Mouse (Mus musculus) cerebellum, postnatal 14 days (tissue): ENCODE results near the gene Raly.
"Not testable (repeated sequence)": the region's sequence is repeated elsewhere in the genome, so short reads cannot be mapped to it uniquely, and the experiment has no call there.

ENCODE experiments used
- DNase-seq, 2 experiments: peaks; one replicate each; pipeline ENCODE4 v3.0.0; 2021; ENCODE audit warnings: mixed read lengths in 2 of 2

Gene Raly

GRCm38 (mm10) chr2:154863672-154864071, 72.8 kb downstream of the Raly start:
- DNase-seq = no peak

GRCm38 (mm10) chr2:154865696-154866095, 74.8 kb downstream of the Raly start:
- DNase-seq = peak in 1 of 2 experiments; percentile 57

GRCm38 (mm10) chr2:154868106-154868505, 77.2 kb downstream of the Raly start:
- peak; percentile 64 to 83 for DNase-seq

GRCm38 (mm10) chr2:154869954-154870641, 79.2 kb downstream of the Raly start:
- no peak for DNase-seq

- DNase-seq = peak in 1 of 2 experiments; percentile 40
Observed at GRCm38 (mm10) chr2:154876621-154877020, 85.7 kb downstream of the Raly start.

GRCm38 (mm10) chr2:154891585-154891984, 100.7 kb downstream of the Raly start:
- DNase-seq = no peak

GRCm38 (mm10) chr2:154892201-154893044, 101.5 kb downstream of the Raly start, which contains the start of gene Eif2s2:
TSS of gene Eif2s2 (minus strand) at chr2:154892935.
- peak; percentile 96 to 98 for DNase-seq

GRCm38 (mm10) chr2:154893045-154893385, 102.1 kb downstream of the Raly start:
- DNase-seq = no peak

GRCm38 (mm10) chr2:154893548-154893947, 102.7 kb downstream of the Raly start:
- DNase-seq = no peak

GRCm38 (mm10) chr2:154899004-154899403, 108.1 kb downstream of the Raly start:
- not testable (repeated sequence) for DNase-seq

- not testable (repeated sequence) for DNase-seq
Observed at GRCm38 (mm10) chr2:154899412-154899811, 108.5 kb downstream of the Raly start.

- DNase-seq = no peak
Observed at GRCm38 (mm10) chr2:154902111-154902510, 111.2 kb downstream of the Raly start.

GRCm38 (mm10) chr2:154905796-154906195, 114.9 kb downstream of the Raly start:
- no peak for DNase-seq

GRCm38 (mm10) chr2:154908223-154908622, 117.3 kb downstream of the Raly start:
- DNase-seq = not testable (repeated sequence)

GRCm38 (mm10) chr2:154909789-154910188, 118.9 kb downstream of the Raly start:
- peak in 1 of 2 experiments; percentile 34 for DNase-seq

- no peak for DNase-seq
Observed at GRCm38 (mm10) chr2:154915922-154916541, 125.1 kb downstream of the Raly start.

- peak; percentile 39 to 48 for DNase-seq
Observed at GRCm38 (mm10) chr2:154916547-154916946, 125.7 kb downstream of the Raly start.
